Mouse (Mus musculus) midbrain, embryonic 14.5 days (tissue): ENCODE data around the gene Mycbp2. TPM values are rescaled to one million over a fixed set of nuclear protein-coding genes. Genes with fewer than 3 reads are reported as not detected.

ENCODE experiments used
- ATAC-seq: fragments of 200-750 bp; cut with Nextera tagmentation; 2 replicates; pipeline ENCODE4 v1.8.0; 2017; ENCODE audit warnings: moderate number of reproducible peaks, moderate library complexity; ENCODE audit not compliant: low FRiP score, low TSS enrichment
- DNase-seq: peaks from one replicate; pipeline ENCODE4 v3.0.0-alpha.2; 2015
- H3K27ac ChIP-seq: fragments of 300-500 bp; sonication (generic); replicated peaks from 2 replicates; pipeline ENCODE4 v1.5.1; 2014; ENCODE audit warnings: mild to moderate bottlenecking, low read depth, low read length, moderate library complexity
- H3K27me3 ChIP-seq: fragments of 300-500 bp; sonication (generic); 2 replicates; pipeline ENCODE4 v1.6.1; 2014; ENCODE audit warnings: low read length, control low read depth, mixed read lengths; ENCODE audit not compliant: control insufficient read depth, insufficient read depth
- H3K36me3 ChIP-seq: fragments of 300-500 bp; sonication (generic); 2 replicates; pipeline ENCODE4 v1.6.1; 2014; ENCODE audit warnings: low read length, control low read depth; ENCODE audit not compliant: control insufficient read depth, insufficient read depth
- H3K4me1 ChIP-seq: fragments of 300-500 bp; sonication (generic); 2 replicates; pipeline ENCODE4 v1.6.1; 2014; ENCODE audit warnings: mild to moderate bottlenecking, antibody characterized with exemption, low read length, control low read depth; ENCODE audit not compliant: control insufficient read depth, insufficient read depth
- H3K4me2 ChIP-seq: fragments of 300-500 bp; sonication (generic); 2 replicates; pipeline ENCODE4 v1.6.1; 2014; ENCODE audit warnings: mild to moderate bottlenecking, low read length, moderate library complexity
- H3K4me3 ChIP-seq: fragments of 300-500 bp; sonication (generic); replicated peaks from 2 replicates; pipeline ENCODE4 v1.5.1; 2014; ENCODE audit warnings: low read depth, low read length
- H3K9ac ChIP-seq: fragments of 300-500 bp; sonication (generic); replicated peaks from 2 replicates; pipeline ENCODE4 v1.6.1; 2014; ENCODE audit warnings: mild to moderate bottlenecking, low read length, moderate library complexity
- H3K9me3 ChIP-seq: fragments of 300-500 bp; sonication (generic); 2 replicates; pipeline ENCODE4 v1.6.1; 2016; ENCODE audit warnings: low read length, control low read depth, mixed read lengths; ENCODE audit not compliant: control insufficient read depth
- WGBS: fragments of 180-500 bp; shearing (Covaris S2); extraction: QIAGEN DNeasy Blood & Tissue Kit; methylation state at CpG from one replicate; pipeline ENCODE4 v1.1.7; 2014; 5-methylcytosine and 5-hydroxymethylcytosine counted together
- polyA plus RNA-seq: library from polyadenylated mRNA; unstranded; fragments of >200 nt; fragmentation: Nextera tagmentation; extraction: Ambion mirVana; gene quantifications from 2 replicates; pipeline ENCODE4 v1.2.1, GENCODE M21; 2014

Mycbp2 gene
- polyA plus RNA-seq, 1 experiment from 2014 or later = 77.6 TPM

- no peaks in the 10 kb centered on the region for H3K4me1 ChIP-seq
- WGBS = 98% methylated on average over 2 of the region's 2 CpGs
- H3K4me2 ChIP-seq = no peak overlapping the region
- H3K36me3 ChIP-seq = peaks cover 44% of the 10 kb centered on the region
- ATAC-seq = no peak
- H3K9me3 ChIP-seq = no peaks in the 10 kb centered on the region
- no peak for DNase-seq
- no peak overlapping the region for H3K27ac ChIP-seq
- H3K27me3 ChIP-seq = no peaks in the 10 kb centered on the region
- no peak overlapping the region for H3K9ac ChIP-seq
- H3K4me3 ChIP-seq = no peak overlapping the region
Observed at GRCm38 (mm10) chr14:103296227-103296626, 50.4 kb downstream of the Mycbp2 start.

- peaks cover 39% of the 10 kb centered on the region for H3K36me3 ChIP-seq
- DNase-seq = no peak
- H3K4me3 ChIP-seq = no peak overlapping the region
Observed at GRCm38 (mm10) chr14:103286650-103287049, 60.0 kb downstream of the Mycbp2 start.

GRCm38 (mm10) chr14:103276667-103277066 lies 69.9 kb downstream of the Mycbp2 start:
- 94% methylated on average over 4 of the region's 4 CpGs for WGBS
- no peak for DNase-seq

More at GRCm38 (mm10) chr14:103286650-103287049, 60.0 kb downstream of the Mycbp2 start:
- Histone ChIP-seq H3K9ac (no peak overlapping the region), H3K9me3 (no peaks in the 10 kb centered on the region), H3K4me1 (no peaks in the 10 kb centered on the region), H3K4me2 (no peak overlapping the region), H3K27ac (no peak overlapping the region), H3K27me3 (no peaks in the 10 kb centered on the region)
- WGBS = 95% methylated on average over 2 of the region's 2 CpGs
- ATAC-seq = no peak

GRCm38 (mm10) chr14:103260437-103260836 lies 86.2 kb downstream of the Mycbp2 start:
- Histone ChIP-seq H3K4me3 (no peak overlapping the region), H3K27me3 (no peaks in the 10 kb centered on the region), H3K36me3 (peaks cover 30% of the 10 kb centered on the region), H3K4me2 (no peak overlapping the region), H3K4me1 (no peaks in the 10 kb centered on the region), H3K27ac (no peak overlapping the region), H3K9me3 (no peaks in the 10 kb centered on the region), H3K9ac (no peak overlapping the region)
- ATAC-seq (no peak), DNase-seq (no peak)
- 97% methylated on average over 2 of the region's 2 CpGs for WGBS

More at GRCm38 (mm10) chr14:103276667-103277066, 69.9 kb downstream of the Mycbp2 start:
- H3K27me3 ChIP-seq = no peaks in the 10 kb centered on the region
- no peak overlapping the region for H3K4me2 ChIP-seq
- no peak overlapping the region for H3K27ac ChIP-seq
- H3K9ac ChIP-seq = no peak overlapping the region
- ATAC-seq = no peak
- peaks cover 12% of the 10 kb centered on the region for H3K36me3 ChIP-seq
- H3K4me1 ChIP-seq = no peaks in the 10 kb centered on the region
- no peak overlapping the region for H3K4me3 ChIP-seq
- H3K9me3 ChIP-seq = no peaks in the 10 kb centered on the region

GRCm38 (mm10) chr14:103258745-103259144 lies 87.9 kb downstream of the Mycbp2 start:
- peaks cover 31% of the 10 kb centered on the region for H3K36me3 ChIP-seq
- no peak overlapping the region for H3K9ac ChIP-seq
- H3K9me3 ChIP-seq = no peaks in the 10 kb centered on the region
- H3K27me3 ChIP-seq = no peaks in the 10 kb centered on the region
- ATAC-seq (no peak), DNase-seq (no peak)
- no peak overlapping the region for H3K4me2 ChIP-seq
- no peaks in the 10 kb centered on the region for H3K4me1 ChIP-seq
- no peak overlapping the region for H3K27ac ChIP-seq
- WGBS = 93% methylated on average over 2 of the region's 2 CpGs
- no peak overlapping the region for H3K4me3 ChIP-seq

- DNase-seq (no peak), ATAC-seq (no peak)
- WGBS = 95% methylated on average over 7 of the region's 7 CpGs
- Histone ChIP-seq H3K36me3 (peaks cover 28% of the 10 kb centered on the region), H3K9ac (no peak overlapping the region), H3K27me3 (no peaks in the 10 kb centered on the region), H3K4me1 (no peaks in the 10 kb centered on the region), H3K27ac (no peak overlapping the region), H3K9me3 (no peaks in the 10 kb centered on the region), H3K4me3 (no peak overlapping the region), H3K4me2 (no peak overlapping the region)
Observed at GRCm38 (mm10) chr14:103256866-103257265, 89.7 kb downstream of the Mycbp2 start.

- ATAC-seq = no peak
- H3K4me1 ChIP-seq = no peaks in the 10 kb centered on the region
- no peaks in the 10 kb centered on the region for H3K9me3 ChIP-seq
- no peak overlapping the region for H3K4me3 ChIP-seq
- H3K36me3 ChIP-seq = peaks cover 27% of the 10 kb centered on the region
- no peak overlapping the region for H3K9ac ChIP-seq
- H3K27me3 ChIP-seq = no peaks in the 10 kb centered on the region
- DNase-seq = no peak
- no peak overlapping the region for H3K27ac ChIP-seq
- WGBS = 93% methylated on average over 2 of the region's 2 CpGs
- no peak overlapping the region for H3K4me2 ChIP-seq
Observed at GRCm38 (mm10) chr14:103254311-103254710, 92.3 kb downstream of the Mycbp2 start.

- Histone ChIP-seq H3K4me1 (no peaks in the 10 kb centered on the region), H3K36me3 (peaks cover 20% of the 10 kb centered on the region), H3K27ac (no peak overlapping the region), H3K4me3 (no peak overlapping the region), H3K27me3 (no peaks in the 10 kb centered on the region), H3K4me2 (no peak overlapping the region), H3K9me3 (no peaks in the 10 kb centered on the region), H3K9ac (no peak overlapping the region)
- ATAC-seq = no peak
- DNase-seq = no peak
- 95% methylated on average over 6 of the region's 6 CpGs for WGBS
Observed at GRCm38 (mm10) chr14:103242020-103242419, 104.6 kb downstream of the Mycbp2 start.

- Histone ChIP-seq H3K36me3 (peaks cover 15% of the 10 kb centered on the region), H3K4me1 (no peaks in the 10 kb centered on the region), H3K27me3 (no peaks in the 10 kb centered on the region), H3K4me3 (no peak overlapping the region), H3K9ac (no peak overlapping the region), H3K9me3 (no peaks in the 10 kb centered on the region), H3K4me2 (no peak overlapping the region), H3K27ac (no peak overlapping the region)
- ATAC-seq = no peak
- no peak for DNase-seq
- WGBS = 92% methylated on average over 6 of the region's 6 CpGs
Observed at GRCm38 (mm10) chr14:103234770-103235169, 111.8 kb downstream of the Mycbp2 start.
